Mouse (Mus musculus) layer of hippocampus, adult 9-10 months (tissue): Measurements from ENCODE around the gene Smdt1.

Experiments
- DNase-seq: peaks from one replicate; pipeline ENCODE4 v3.0.0; 2022; ENCODE audit warnings: low spot score

The Smdt1 gene

GRCm38 (mm10) chr15:82338593-82339112 is at the start of gene Smdt1, which contains the start of the genes Naga and Pheta2:
Smdt1 (plus strand) TSS chr15:82338959.
Naga (minus strand) TSS chr15:82338925.
Pheta2 (plus strand) TSS chr15:82338942.
- DNase-seq, result peak; percentile 87

- no peak for DNase-seq
Observed at GRCm38 (mm10) chr15:82290252-82290651, 48.5 kb upstream of the Smdt1 start.

GRCm38 (mm10) chr15:82292851-82293250 is 45.9 kb upstream of the Smdt1 start:
- no peak for DNase-seq

- no peak for DNase-seq
Observed at GRCm38 (mm10) chr15:82293271-82293711, 45.5 kb upstream of the Smdt1 start.

- DNase-seq, result no peak
Observed at GRCm38 (mm10) chr15:82294059-82294458, 44.7 kb upstream of the Smdt1 start.

- no peak for DNase-seq
Observed at GRCm38 (mm10) chr15:82298764-82299561, 39.8 kb upstream of the Smdt1 start, which contains the start of gene Wbp2nl. Wbp2nl (plus strand) TSS chr15:82298954.

- no peak for DNase-seq
Observed at GRCm38 (mm10) chr15:82307107-82307506, 31.7 kb upstream of the Smdt1 start.

- DNase-seq, result no peak
Observed at GRCm38 (mm10) chr15:82308416-82308815, 30.3 kb upstream of the Smdt1 start.

- DNase-seq, result no peak
Observed at GRCm38 (mm10) chr15:82317839-82318238, 20.9 kb upstream of the Smdt1 start.

- DNase-seq, result no peak
Observed at GRCm38 (mm10) chr15:82319613-82320012, 19.1 kb upstream of the Smdt1 start.

GRCm38 (mm10) chr15:82322195-82322594 is 16.6 kb upstream of the Smdt1 start:
- no peak for DNase-seq

- DNase-seq, result no peak
Observed at GRCm38 (mm10) chr15:82325382-82325781, 13.4 kb upstream of the Smdt1 start.

GRCm38 (mm10) chr15:82335194-82335593 is 3.6 kb upstream of the Smdt1 start:
- no peak for DNase-seq

- no peak for DNase-seq
Observed at GRCm38 (mm10) chr15:82336629-82337028, 2.1 kb upstream of the Smdt1 start.

GRCm38 (mm10) chr15:82337875-82338274 is 884 bp upstream of the Smdt1 start:
- no peak for DNase-seq

- no peak for DNase-seq
Observed at GRCm38 (mm10) chr15:82339150-82339549, 391 bp downstream of the Smdt1 start.

- no peak for DNase-seq
Observed at GRCm38 (mm10) chr15:82339634-82340254, 985 bp downstream of the Smdt1 start.

GRCm38 (mm10) chr15:82340414-82341035 is 1.8 kb downstream of the Smdt1 start:
- no peak for DNase-seq

GRCm38 (mm10) chr15:82341036-82341501 is 2.3 kb downstream of the Smdt1 start:
- DNase-seq, result no peak

- no peak for DNase-seq
Observed at GRCm38 (mm10) chr15:82341675-82342542, 3.1 kb downstream of the Smdt1 start.

- DNase-seq, result no peak
Observed at GRCm38 (mm10) chr15:82342543-82342935, 3.8 kb downstream of the Smdt1 start.
